Mouse (Mus musculus): ENCODE measurements around the gene 4930432K21Rik. TPM values are rescaled to one million over a fixed set of nuclear protein-coding genes. Genes with fewer than 3 reads are reported as not detected.

4930432K21Rik gene
- polyA plus RNA-seq, 1 experiment from 2014 or later, result 2.3 TPM

- H3K27ac ChIP-seq, result no peak overlapping the region
- H3K4me3 ChIP-seq, result no peak overlapping the region
- no peaks in the 10 kb centered on the region for H3K9me3 ChIP-seq (replicated peaks)
- no peak overlapping the region for H3K4me2 ChIP-seq
- no peak for ATAC-seq
- peaks cover 43% of the 10 kb centered on the region for H3K4me1 ChIP-seq
- H3K27me3 ChIP-seq, result no peaks in the 10 kb centered on the region
- 64% methylated on average over 3 of the region's 3 CpGs for WGBS
- no peak overlapping the region for H3K9ac ChIP-seq
- H3K36me3 ChIP-seq (ENCODE audit: poor library complexity, severe bottlenecking), result no peaks in the 10 kb centered on the region
Measured at GRCm38 (mm10) chr8:84194224-84194743, 46.5 kb downstream of the 4930432K21Rik start.

GRCm38 (mm10) chr8:84197141-84197921, 49.5 kb downstream of the 4930432K21Rik start:
- 2% methylated on average over 43 of the region's 43 CpGs for WGBS
- peak overlapping the region; percentile 65 for H3K9ac ChIP-seq
- peak overlapping the region; percentile 89 for H3K27ac ChIP-seq
- H3K27me3 ChIP-seq, result no peaks in the 10 kb centered on the region
- H3K4me2 ChIP-seq, result peak overlapping the region; percentile 73
- peaks cover 60% of the 10 kb centered on the region for H3K4me1 ChIP-seq
- no peaks in the 10 kb centered on the region for H3K36me3 ChIP-seq (ENCODE audit: poor library complexity, severe bottlenecking)
- H3K9me3 ChIP-seq (replicated peaks), result no peaks in the 10 kb centered on the region
- peak; percentile 41 for ATAC-seq
- H3K4me3 ChIP-seq, result peak overlapping the region; percentile 51

DNA sequence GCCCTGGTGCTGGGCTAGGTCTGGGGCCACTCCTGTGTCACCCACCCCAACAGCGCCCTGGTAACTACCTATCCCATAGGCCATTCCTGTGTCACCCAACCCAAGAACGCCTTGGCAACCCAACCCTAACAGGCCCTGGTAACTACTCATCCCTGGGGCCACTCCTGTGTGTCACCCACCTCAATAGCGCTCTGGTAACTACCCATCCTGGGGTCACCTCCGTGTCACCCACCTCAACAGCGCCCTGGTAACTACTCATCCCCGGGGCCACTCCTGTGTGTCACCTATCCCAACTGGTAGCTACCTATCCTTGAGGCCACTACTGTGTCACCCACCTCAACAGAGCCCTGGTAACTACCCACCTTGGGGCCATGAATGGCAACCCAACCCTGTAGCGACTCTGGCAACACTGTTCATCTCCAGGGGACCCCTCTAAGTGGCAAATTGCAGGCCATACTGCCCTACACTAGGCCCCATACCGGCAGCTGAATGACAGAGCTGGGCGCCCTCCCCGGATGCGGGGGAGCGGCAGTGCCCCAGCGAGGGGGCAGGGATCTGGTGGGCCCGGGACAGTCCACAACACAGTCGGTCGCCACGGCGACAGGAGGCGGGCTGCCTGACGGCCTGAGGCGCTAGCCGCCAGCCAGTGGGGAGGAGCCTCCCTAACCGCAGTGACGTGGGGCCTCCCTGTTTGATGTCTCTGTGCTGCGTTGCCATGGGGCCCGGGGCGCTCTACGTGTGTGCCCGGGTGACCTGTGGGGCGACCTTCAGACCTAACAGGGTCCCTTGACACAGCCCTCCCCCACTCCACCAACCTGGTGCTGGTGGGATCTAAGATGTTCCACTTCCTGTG, 50.3 kb downstream of the 4930432K21Rik start:
- Histone ChIP-seq H3K9me3 (replicated peaks) (no peaks in the 10 kb centered on the region), H3K27me3 (no peaks in the 10 kb centered on the region), H3K36me3 (ENCODE audit: poor library complexity, severe bottlenecking) (no peaks in the 10 kb centered on the region), H3K9ac (peak overlapping the region; percentile 65), H3K4me1 (peaks cover 59% of the 10 kb centered on the region), H3K27ac (peak overlapping the region; percentile 89), H3K4me2 (peak overlapping the region; percentile 73), H3K4me3 (peak overlapping the region; percentile 51)
- 1% methylated on average over 30 of the region's 30 CpGs for WGBS
- peak; percentile 71 for ATAC-seq

- no peak overlapping the region for H3K4me3 ChIP-seq
- ATAC-seq, result no peak
- H3K9ac ChIP-seq, result no peak overlapping the region
- no peaks in the 10 kb centered on the region for H3K27me3 ChIP-seq
- peak overlapping the region; percentile 73 for H3K4me2 ChIP-seq
- H3K27ac ChIP-seq, result peak overlapping the region; percentile 89
- peaks cover 65% of the 10 kb centered on the region for H3K4me1 ChIP-seq
- 15% methylated on average over 4 of the region's 4 CpGs for WGBS
- H3K9me3 ChIP-seq (replicated peaks), result no peaks in the 10 kb centered on the region
- no peaks in the 10 kb centered on the region for H3K36me3 ChIP-seq (ENCODE audit: poor library complexity, severe bottlenecking)
Measured at GRCm38 (mm10) chr8:84198871-84199270, 51.0 kb downstream of the 4930432K21Rik start.

DNA sequence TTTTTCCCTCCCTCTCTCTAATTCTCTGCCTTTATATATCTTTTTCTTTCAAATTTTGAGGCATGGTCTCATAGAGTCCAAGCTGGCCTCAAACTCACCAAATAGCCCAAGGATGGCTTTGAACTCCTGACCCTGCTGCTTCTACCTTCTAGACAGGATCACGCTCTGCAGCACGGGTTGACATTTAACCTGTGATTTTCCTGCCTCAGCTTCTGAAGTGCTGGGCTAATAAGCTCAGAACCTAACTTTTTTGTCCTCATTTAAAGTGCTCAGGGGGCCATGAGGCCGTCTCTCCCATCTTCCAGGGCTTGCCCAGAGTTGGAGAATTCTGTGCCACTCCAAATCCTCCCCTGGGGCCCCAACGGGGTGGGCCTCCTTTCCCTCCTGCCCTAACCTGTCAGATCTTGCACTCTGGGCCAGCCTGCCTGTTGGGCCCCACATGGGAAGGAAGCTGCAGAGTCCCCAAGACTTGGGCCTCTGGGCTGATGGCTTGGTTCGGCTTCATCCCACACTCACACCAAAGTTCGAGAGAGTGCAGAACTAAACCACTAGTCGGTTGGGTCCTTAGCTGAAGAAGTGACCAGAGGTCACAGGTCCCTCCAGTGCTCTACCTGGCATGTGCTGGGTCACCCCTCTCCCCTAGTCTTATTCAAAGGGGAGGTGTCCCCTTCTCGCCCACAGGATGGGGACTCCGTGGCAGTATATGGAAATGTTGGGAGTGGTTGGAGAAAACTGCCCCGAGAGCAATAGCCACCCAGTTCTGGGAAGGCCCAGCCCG, 51.7 kb downstream of the 4930432K21Rik start:
- H3K4me2 ChIP-seq, result peak overlapping the region; percentile 83; the same call in 1 of the 2 replicates
- peaks cover 69% of the 10 kb centered on the region for H3K4me1 ChIP-seq
- H3K36me3 ChIP-seq (ENCODE audit: poor library complexity, severe bottlenecking), result no peaks in the 10 kb centered on the region
- no peaks in the 10 kb centered on the region for H3K9me3 ChIP-seq (replicated peaks)
- H3K27me3 ChIP-seq, result no peaks in the 10 kb centered on the region
- H3K27ac ChIP-seq, result peak overlapping the region; percentile 89
- no peak for ATAC-seq
- H3K4me3 ChIP-seq, result no peak overlapping the region
- WGBS, result 50% methylated on average over 11 of the region's 11 CpGs
- H3K9ac ChIP-seq, result no peak overlapping the region

GRCm38 (mm10) chr8:84200126-84200555, 52.3 kb downstream of the 4930432K21Rik start:
- ATAC-seq, result peak; percentile 9; the same call in 1 of the 2 replicates
- Histone ChIP-seq H3K27ac (peak overlapping the region; percentile 89), H3K4me2 (peak overlapping the region; percentile 83), H3K4me3 (peak overlapping the region; percentile 49), H3K9ac (peak overlapping the region; percentile 73; the same call in 1 of the 2 replicates), H3K9me3 (replicated peaks) (no peaks in the 10 kb centered on the region), H3K4me1 (peaks cover 69% of the 10 kb centered on the region), H3K36me3 (ENCODE audit: poor library complexity, severe bottlenecking) (no peaks in the 10 kb centered on the region), H3K27me3 (no peaks in the 10 kb centered on the region)
- 15% methylated on average over 7 of the region's 8 CpGs for WGBS

- Histone ChIP-seq H3K9ac (peak overlapping the region; percentile 73), H3K9me3 (replicated peaks) (no peaks in the 10 kb centered on the region), H3K4me3 (peak overlapping the region; percentile 49), H3K27me3 (no peaks in the 10 kb centered on the region), H3K36me3 (ENCODE audit: poor library complexity, severe bottlenecking) (no peaks in the 10 kb centered on the region), H3K27ac (peak overlapping the region; percentile 89), H3K4me1 (peaks cover 69% of the 10 kb centered on the region), H3K4me2 (peak overlapping the region; percentile 83)
- ATAC-seq, result no peak
- WGBS, result 5% methylated on average over 63 of the region's 70 CpGs
Measured at GRCm38 (mm10) chr8:84200652-84201544, 53.1 kb downstream of the 4930432K21Rik start.

- peak overlapping the region; percentile 89 for H3K27ac ChIP-seq
- no peaks in the 10 kb centered on the region for H3K9me3 ChIP-seq (replicated peaks)
- no peak for ATAC-seq
- H3K4me3 ChIP-seq, result peak overlapping the region; percentile 49
- WGBS, result 64% methylated on average over 15 of the region's 15 CpGs
- no peaks in the 10 kb centered on the region for H3K27me3 ChIP-seq
- peaks cover 69% of the 10 kb centered on the region for H3K4me1 ChIP-seq
- peak overlapping the region; percentile 83 for H3K4me2 ChIP-seq
- no peaks in the 10 kb centered on the region; the same call in 1 of the 2 replicates for H3K36me3 ChIP-seq (ENCODE audit: poor library complexity, severe bottlenecking)
- H3K9ac ChIP-seq, result peak overlapping the region; percentile 73
Measured at GRCm38 (mm10) chr8:84201545-84202245, 53.9 kb downstream of the 4930432K21Rik start.

DNA sequence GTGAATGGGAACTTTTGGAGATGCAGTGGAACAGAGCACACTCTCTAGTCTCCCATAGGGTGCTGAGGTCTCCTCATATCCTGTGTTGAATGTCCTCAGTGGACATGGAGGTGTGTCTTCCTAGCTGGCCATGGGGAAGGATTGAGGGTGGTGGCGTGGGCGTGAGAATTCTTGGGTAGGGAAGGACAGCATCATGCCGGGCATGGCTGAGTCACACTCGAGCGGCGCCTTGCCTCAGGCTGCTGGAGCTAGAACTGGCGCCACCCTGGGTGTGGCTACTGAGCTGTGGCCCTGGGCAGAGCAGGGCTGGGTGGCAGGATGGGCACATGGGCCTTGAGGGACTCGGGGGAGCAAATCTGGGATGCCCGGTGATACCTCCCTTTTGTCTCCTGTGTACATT, 54.6 kb downstream of the 4930432K21Rik start:
- H3K36me3 ChIP-seq (ENCODE audit: poor library complexity, severe bottlenecking), result no peaks in the 10 kb centered on the region; the same call in 1 of the 2 replicates
- no peaks in the 10 kb centered on the region for H3K27me3 ChIP-seq
- no peaks in the 10 kb centered on the region for H3K9me3 ChIP-seq (replicated peaks)
- peak overlapping the region; percentile 83 for H3K4me2 ChIP-seq
- no peak for ATAC-seq
- peaks cover 64% of the 10 kb centered on the region for H3K4me1 ChIP-seq
- H3K9ac ChIP-seq, result no peak overlapping the region; the same call in 1 of the 2 replicates
- peak overlapping the region; percentile 35; the same call in 1 of the 2 replicates for H3K27ac ChIP-seq
- peak overlapping the region; percentile 15; the same call in 1 of the 2 replicates for H3K4me3 ChIP-seq
- WGBS, result 91% methylated on average over 9 of the region's 9 CpGs

Data from forebrain, embryonic 13.5 days (tissue).